Mouse (Mus musculus) midbrain, embryonic 11.5 days (tissue): ENCODE measurements at regions not wholly inside any gene's neighbourhood (a gene's known extent, or its start where the extent isn't known, plus 50 kb on each side); places are given as distances from the start of the nearest gene placed in this dataset.

ENCODE experiments used
- ATAC-seq: fragments of 200-750 bp; cut with Nextera tagmentation; 2 replicates; pipeline ENCODE4 v1.8.0; 2017; ENCODE audit warnings: moderate TSS enrichment, moderate library complexity; ENCODE audit not compliant: low FRiP score
- DNase-seq: peaks from one replicate; pipeline ENCODE4 v3.0.0; 2015; ENCODE audit warnings: low spot score; ENCODE audit errors: missing footprints
- H3K27ac ChIP-seq: fragments of 300-500 bp; sonication (generic); 2 replicates; pipeline ENCODE4 v1.5.1; 2014; ENCODE audit warnings: low read depth, low read length
- H3K27me3 ChIP-seq: fragments of 300-500 bp; sonication (generic); 2 replicates; pipeline ENCODE4 v1.6.1; 2014; ENCODE audit warnings: mild to moderate bottlenecking, low read length, moderate library complexity, mixed read lengths; ENCODE audit not compliant: control insufficient read depth, insufficient read depth
- H3K36me3 ChIP-seq: fragments of 300-500 bp; sonication (generic); 2 replicates; pipeline ENCODE4 v1.6.1; 2014; ENCODE audit warnings: mild to moderate bottlenecking, low read length, moderate library complexity, mixed read lengths; ENCODE audit not compliant: control insufficient read depth, insufficient read depth
- H3K4me1 ChIP-seq: fragments of 300-500 bp; sonication (generic); 2 replicates; pipeline ENCODE4 v1.6.1; 2014; ENCODE audit warnings: low read length; ENCODE audit not compliant: control insufficient read depth, insufficient read depth
- H3K4me2 ChIP-seq: fragments of 300-500 bp; sonication (generic); 2 replicates; pipeline ENCODE4 v1.6.1; 2014; ENCODE audit warnings: mild to moderate bottlenecking, moderate library complexity
- H3K4me3 ChIP-seq: fragments of 300-500 bp; sonication (generic); 2 replicates; pipeline ENCODE4 v1.5.1; 2014; ENCODE audit warnings: low read depth, low read length
- H3K9ac ChIP-seq: fragments of 300-500 bp; sonication (generic); 2 replicates; pipeline ENCODE4 v1.6.1; 2014; ENCODE audit warnings: low read length
- H3K9me3 ChIP-seq: fragments of 300-500 bp; sonication (generic); 2 replicates; pipeline ENCODE4 v1.6.1; 2016; ENCODE audit warnings: low read length; ENCODE audit not compliant: control insufficient read depth
- WGBS: fragments of 180-500 bp; shearing (Covaris S2); extraction: QIAGEN DNeasy Blood & Tissue Kit; methylation state at CpG from one replicate; pipeline ENCODE4 v1.1.7; 2014; 5-methylcytosine and 5-hydroxymethylcytosine counted together

GRCm38 (mm10) chr2:43005686-43006085, 352.3 kb upstream of the Lrp1b start:
- WGBS = 16% methylated on average over 4 of the region's 4 CpGs
- H3K27me3 ChIP-seq = no peaks in the 10 kb centered on the region
- no peak overlapping the region for H3K9ac ChIP-seq
- H3K4me2 ChIP-seq = no peak overlapping the region
- H3K4me3 ChIP-seq = no peak overlapping the region
- no peaks in the 10 kb centered on the region for H3K4me1 ChIP-seq
- no peaks in the 10 kb centered on the region for H3K9me3 ChIP-seq
- H3K27ac ChIP-seq = no peak overlapping the region
- DNase-seq (no peak), ATAC-seq (peak; percentile 76)
- no peaks in the 10 kb centered on the region for H3K36me3 ChIP-seq

GRCm38 (mm10) chr2:42991046-42991445, 337.6 kb upstream of the Lrp1b start:
- H3K9me3 ChIP-seq = no peaks in the 10 kb centered on the region; the same call in 1 of the 2 replicates
- WGBS = 61% methylated on average over 1 of the region's 1 CpGs
- no peak overlapping the region for H3K4me3 ChIP-seq
- H3K9ac ChIP-seq = no peak overlapping the region
- no peaks in the 10 kb centered on the region for H3K27me3 ChIP-seq
- ATAC-seq = no peak
- no peaks in the 10 kb centered on the region for H3K36me3 ChIP-seq
- H3K27ac ChIP-seq = no peak overlapping the region
- H3K4me2 ChIP-seq = no peak overlapping the region
- no peak for DNase-seq
- H3K4me1 ChIP-seq = no peaks in the 10 kb centered on the region

- Histone ChIP-seq H3K27me3 (no peaks in the 10 kb centered on the region), H3K36me3 (no peaks in the 10 kb centered on the region), H3K9ac (no peak overlapping the region), H3K4me2 (no peak overlapping the region), H3K4me1 (no peaks in the 10 kb centered on the region), H3K27ac (no peak overlapping the region), H3K4me3 (no peak overlapping the region), H3K9me3 (no peaks in the 10 kb centered on the region)
- 82% methylated on average over 2 of the region's 2 CpGs for WGBS
- ATAC-seq (no peak), DNase-seq (no peak)
Measured at GRCm38 (mm10) chr2:42968741-42969140, 315.3 kb upstream of the Lrp1b start.
